9 mouse cellular contexts compared by ENCODE assay signal in genomic region chr7:19843561-19843960, GRCm38 (mm10). TPM values are rescaled to one million over a fixed set of nuclear protein-coding genes. Genes with fewer than 3 reads are reported as not detected.
A peak's percentile ranks its signal among the peaks of the same experiment; 100 is the strongest.
DNase-seq lines count a peak whose midpoint lies in the region; ATAC-seq and TF ChIP-seq lines count a peak whose summit lies in the region.
"Had no signal": no experiment of that assay in that cellular context is flagged by ENCODE, and none has a peak within 500 bp of the region (broad histone marks: within the 10 kb centered on the region; RNA-seq: fewer than 3 reads in every experiment).

No protein-coding gene starts in this region.

- H3K4me3 ChIP-seq in C2C12 (ENCODE audit: insufficient read depth, poor library complexity, severe bottlenecking): no peak overlapping the region
- no peak overlapping the region for H3K4me3 ChIP-seq in embryonic facial prominence, embryonic 12.5 days
- no peak overlapping the region for H3K4me3 ChIP-seq in heart, embryonic 15.5 days
- H3K4me3 ChIP-seq in lung, adult 2 months (replicated peaks; ENCODE audit: extremely low read depth, low read depth, low read length): no peak overlapping the region
- no peak overlapping the region for H3K4me3 ChIP-seq in neural tube, embryonic 14.5 days (ENCODE audit: low read depth, low read length)
- H3K4me3 ChIP-seq in thymus, adult 2 months (ENCODE audit: control insufficient read depth, insufficient read depth, low read length): no peak overlapping the region
- H3K4me3 ChIP-seq: embryonic facial prominence, embryonic 15.5 days had no signal

- H3K79me2 ChIP-seq in C2C12 (ENCODE audit: control insufficient read depth, insufficient read depth): no peaks in the 10 kb centered on the region

- 0 out of 2 replicates have a peak, but pooled peaks have one; percentile 30 for ATAC-seq in embryonic facial prominence, embryonic 12.5 days (ENCODE audit: insufficient number of reproducible peaks, insufficient read depth, low FRiP score, low TSS enrichment)
- 0 out of 2 replicates have a peak, but pooled peaks have one; percentile 13 for ATAC-seq in heart, embryonic 15.5 days (replicated peaks; ENCODE audit: insufficient number of reproducible peaks, insufficient read depth, low FRiP score, low read depth)
- peak; percentile 84; the same call in 1 of the 2 replicates for ATAC-seq in neural tube, embryonic 14.5 days (ENCODE audit: low read depth)

- peaks cover 5% of the 10 kb centered on the region; the same call in 1 of the 2 replicates for H3K4me1 ChIP-seq in embryonic facial prominence, embryonic 12.5 days
- H3K4me1 ChIP-seq in heart, embryonic 15.5 days (replicated peaks): peaks cover 12% of the 10 kb centered on the region
- no peaks in the 10 kb centered on the region for H3K4me1 ChIP-seq in lung, adult 2 months (ENCODE audit: control insufficient read depth, insufficient read depth, low read length)
- no peaks in the 10 kb centered on the region for H3K4me1 ChIP-seq in neural tube, embryonic 14.5 days (ENCODE audit: control insufficient read depth, insufficient read depth, low read length)
- H3K4me1 ChIP-seq in thymus, adult 2 months (replicated peaks; ENCODE audit: control insufficient read depth, insufficient read depth, low read length): peaks cover 60% of the 10 kb centered on the region

- no peaks in the 10 kb centered on the region for H3K36me3 ChIP-seq in C2C12 (ENCODE audit: control insufficient read depth, insufficient read depth)
- H3K36me3 ChIP-seq in embryonic facial prominence, embryonic 12.5 days: no peaks in the 10 kb centered on the region
- no peaks in the 10 kb centered on the region for H3K36me3 ChIP-seq in heart, embryonic 15.5 days
- no peaks in the 10 kb centered on the region for H3K36me3 ChIP-seq in neural tube, embryonic 14.5 days (ENCODE audit: control insufficient read depth, insufficient read depth, low read length)
- H3K36me3 ChIP-seq in thymus, adult 2 months (ENCODE audit: control insufficient read depth, insufficient read depth, low read length): no peaks in the 10 kb centered on the region
- H3K36me3 ChIP-seq: embryonic facial prominence, embryonic 15.5 days had no signal

- H3ac ChIP-seq in C2C12 (ENCODE audit: control insufficient read depth, insufficient read length, low read depth): no peak overlapping the region

- 4% methylated on average over 11 of the region's 11 CpGs for WGBS in embryonic facial prominence, embryonic 12.5 days
- 2% methylated on average over 11 of the region's 11 CpGs for WGBS in heart, embryonic 15.5 days
- WGBS in lung, adult 2 months: 7% methylated on average over 11 of the region's 11 CpGs
- WGBS in neural tube, embryonic 14.5 days: 4% methylated on average over 11 of the region's 11 CpGs
- WGBS in thymus, adult 2 months: 14% methylated on average over 11 of the region's 11 CpGs

- TF ChIP-seq CTCF in C2C12 (IDR thresholded peaks at IDR 0.05; ENCODE audit: control insufficient read depth, insufficient read depth, insufficient read length): peak; percentile 31
- peak; percentile 74 for TF ChIP-seq CTCF in lung, adult 2 months (IDR thresholded peaks at IDR 0.05; ENCODE audit: insufficient read depth, low read length)
- TF ChIP-seq CTCF in thymus, adult 2 months (IDR thresholded peaks at IDR 0.05; ENCODE audit: borderline replicate concordance, control insufficient read depth, extremely low read depth, insufficient read depth, low read length, poor library complexity): peak; percentile 88; the same call in 1 of the 2 replicates

- H3K9ac ChIP-seq in embryonic facial prominence, embryonic 12.5 days: no peak overlapping the region
- no peak overlapping the region for H3K9ac ChIP-seq in heart, embryonic 15.5 days
- H3K9ac ChIP-seq in neural tube, embryonic 14.5 days (replicated peaks; ENCODE audit: low read depth, low read length): no peak overlapping the region
- H3K9ac ChIP-seq: embryonic facial prominence, embryonic 15.5 days had no signal

- no peak for TF ChIP-seq POLR2A in lung, adult 2 months (IDR thresholded peaks at IDR 0.05; ENCODE audit: borderline replicate concordance, extremely low read depth, low read depth, low read length)
- TF ChIP-seq POLR2A in thymus, adult 2 months (IDR thresholded peaks at IDR 0.05; ENCODE audit: control insufficient read depth, extremely low read depth, insufficient read depth, low read length, poor library complexity): no peak

- no peaks in the 10 kb centered on the region for H3K9me3 ChIP-seq in embryonic facial prominence, embryonic 12.5 days
- H3K9me3 ChIP-seq in heart, embryonic 15.5 days (replicated peaks): no peaks in the 10 kb centered on the region
- H3K9me3 ChIP-seq in neural tube, embryonic 14.5 days (ENCODE audit: control insufficient read depth, low read length): no peaks in the 10 kb centered on the region
- H3K9me3 ChIP-seq: embryonic facial prominence, embryonic 15.5 days had no signal

- no peaks in the 10 kb centered on the region for H3K79me3 ChIP-seq in C2C12 (ENCODE audit: low read depth)

- H3K4me2 ChIP-seq in embryonic facial prominence, embryonic 12.5 days (replicated peaks): no peak overlapping the region
- no peak overlapping the region; the same call in 1 of the 2 replicates for H3K4me2 ChIP-seq in heart, embryonic 15.5 days
- H3K4me2 ChIP-seq in neural tube, embryonic 14.5 days (ENCODE audit: low read depth, low read length): no peak overlapping the region
- H3K4me2 ChIP-seq: embryonic facial prominence, embryonic 15.5 days had no signal

- H3K27ac ChIP-seq in embryonic facial prominence, embryonic 12.5 days: no peak overlapping the region
- no peak overlapping the region for H3K27ac ChIP-seq in heart, embryonic 15.5 days
- no peak overlapping the region for H3K27ac ChIP-seq in neural tube, embryonic 14.5 days (ENCODE audit: low read depth, low read length)
- peak overlapping the region; percentile 95 for H3K27ac ChIP-seq in thymus, adult 2 months (ENCODE audit: control insufficient read depth, insufficient read depth, low read length)
- H3K27ac ChIP-seq: embryonic facial prominence, embryonic 15.5 days had no signal

- no peaks in the 10 kb centered on the region for H3K27me3 ChIP-seq in C2C12 (ENCODE audit: control insufficient read depth, insufficient read depth, insufficient read length)
- peaks cover 45% of the 10 kb centered on the region for H3K27me3 ChIP-seq in embryonic facial prominence, embryonic 12.5 days
- peaks cover 25% of the 10 kb centered on the region for H3K27me3 ChIP-seq in heart, embryonic 15.5 days
- H3K27me3 ChIP-seq in neural tube, embryonic 14.5 days (ENCODE audit: control insufficient read depth, insufficient read depth, low read length): no peaks in the 10 kb centered on the region
- H3K27me3 ChIP-seq in thymus, adult 2 months (ENCODE audit: control insufficient read depth, insufficient read depth, low read length): no peaks in the 10 kb centered on the region

- peak; percentile 75 to 82 for DNase-seq in adrenal gland, adult 18-20 months (ENCODE audit: low spot score in 2 of 2)
- DNase-seq in kidney, postnatal 10 days: peak; percentile 87
- peak; percentile 77 for DNase-seq in lung, adult 2 months
- peak; percentile 72 for DNase-seq in thymus, adult 2 months

TF ChIP-seq in C2C12, 6 proteins besides CTCF, POLR2A, EP300 and RAD21 (continues in another document):
- TF ChIP-seq CEBPB (IDR thresholded peaks at IDR 0.05; ENCODE audit: low read depth): no peak

RNA-seq across cellular contexts. Expression of gene Gm19345, which starts 8.2 kb away (rescaled TPM):
- not detected for polyA plus RNA-seq in C2C12 (2012; fragmentation: generic; extraction: Trizol)
- total RNA-seq in adrenal gland, adult 18-20 months (2021): not detected
- polyA plus RNA-seq in embryonic facial prominence, embryonic 12.5 days (2016; fragmentation: Nextera tagmentation; extraction: Ambion mirVana): 0.20 and 0.62 TPM in 2 replicates
- not detected in 2 replicates for polyA plus RNA-seq in heart, embryonic 15.5 days (2015; fragmentation: Nextera tagmentation; extraction: Ambion mirVana)
- 0.52 TPM in 1 of 2 replicates, not detected in the other for polyA plus RNA-seq in lung, adult 2 months (2012; rRNA removed)
- polyA plus RNA-seq in neural tube, embryonic 14.5 days (2014; fragmentation: Nextera tagmentation; extraction: Ambion mirVana): 9.5 and 11.6 TPM in 2 replicates
- 0.36 and 0.57 TPM in 2 replicates for polyA plus RNA-seq in thymus, adult 2 months (2012; rRNA removed)

RNA-seq across cellular contexts. Expression of gene Ceacam16, which starts 17.5 kb away (rescaled TPM):
- polyA plus RNA-seq in C2C12 (2012; fragmentation: generic; extraction: Trizol): not detected
- not detected for total RNA-seq in adrenal gland, adult 18-20 months (2021)
- not detected in 2 replicates for polyA plus RNA-seq in embryonic facial prominence, embryonic 12.5 days (2016; fragmentation: Nextera tagmentation; extraction: Ambion mirVana)
- not detected in 2 replicates for polyA plus RNA-seq in heart, embryonic 15.5 days (2015; fragmentation: Nextera tagmentation; extraction: Ambion mirVana)
- polyA plus RNA-seq in lung, adult 2 months (2012; rRNA removed): 0.90 and 2.5 TPM in 2 replicates
- polyA plus RNA-seq in neural tube, embryonic 14.5 days (2014; fragmentation: Nextera tagmentation; extraction: Ambion mirVana): 0.37 and 0.40 TPM in 2 replicates
- polyA plus RNA-seq in thymus, adult 2 months (2012; rRNA removed): 3.3 and 3.9 TPM in 2 replicates
- polyA plus RNA-seq: embryonic facial prominence, embryonic 15.5 days had no signal

RNA-seq across cellular contexts. Expression of gene Bcl3, which starts 21.0 kb away (rescaled TPM):
- polyA plus RNA-seq in C2C12 (2012; fragmentation: generic; extraction: Trizol): 7.8 TPM
- total RNA-seq in adrenal gland, adult 18-20 months (2021): 10 to 100 TPM; 21.9 to 34.8 TPM
- 2.2 TPM in 2 replicates for polyA plus RNA-seq in embryonic facial prominence, embryonic 12.5 days (2016; fragmentation: Nextera tagmentation; extraction: Ambion mirVana)
- polyA plus RNA-seq in heart, embryonic 15.5 days (2015; fragmentation: Nextera tagmentation; extraction: Ambion mirVana): 2.0 and 4.7 TPM in 2 replicates
- 38.7 and 71.2 TPM in 2 replicates for polyA plus RNA-seq in lung, adult 2 months (2012; rRNA removed)
- 0.24 and 1.2 TPM in 2 replicates for polyA plus RNA-seq in neural tube, embryonic 14.5 days (2014; fragmentation: Nextera tagmentation; extraction: Ambion mirVana)
- 54.4 and 67.2 TPM in 2 replicates for polyA plus RNA-seq in thymus, adult 2 months (2012; rRNA removed)

RNA-seq across cellular contexts. Expression of gene Ceacam19, which starts 44.2 kb away (rescaled TPM):
- not detected for polyA plus RNA-seq in C2C12 (2012; fragmentation: generic; extraction: Trizol)
- not detected for total RNA-seq in adrenal gland, adult 18-20 months (2021)
- polyA plus RNA-seq in embryonic facial prominence, embryonic 12.5 days (2016; fragmentation: Nextera tagmentation; extraction: Ambion mirVana): not detected in 2 replicates
- polyA plus RNA-seq in heart, embryonic 15.5 days (2015; fragmentation: Nextera tagmentation; extraction: Ambion mirVana): not detected in 2 replicates
- 2.0 TPM in 1 of 2 replicates, not detected in the other for polyA plus RNA-seq in lung, adult 2 months (2012; rRNA removed)
- polyA plus RNA-seq in neural tube, embryonic 14.5 days (2014; fragmentation: Nextera tagmentation; extraction: Ambion mirVana): not detected in 2 replicates
- 0.30 and 0.36 TPM in 2 replicates for polyA plus RNA-seq in thymus, adult 2 months (2012; rRNA removed)

RNA-seq across cellular contexts. Expression of gene Cblc, which starts 47.0 kb away (rescaled TPM):
- polyA plus RNA-seq in C2C12 (2012; fragmentation: generic; extraction: Trizol): not detected
- under 1 TPM in 1 of 2 experiments, not detected in 1; 0.64 TPM for total RNA-seq in adrenal gland, adult 18-20 months (2021)
- 4.4 and 4.8 TPM in 2 replicates for polyA plus RNA-seq in embryonic facial prominence, embryonic 12.5 days (2016; fragmentation: Nextera tagmentation; extraction: Ambion mirVana)
- 0.47 and 2.5 TPM in 2 replicates for polyA plus RNA-seq in heart, embryonic 15.5 days (2015; fragmentation: Nextera tagmentation; extraction: Ambion mirVana)
- polyA plus RNA-seq in lung, adult 2 months (2012; rRNA removed): 16.1 and 21.9 TPM in 2 replicates
- polyA plus RNA-seq in neural tube, embryonic 14.5 days (2014; fragmentation: Nextera tagmentation; extraction: Ambion mirVana): 0.54 TPM in 1 of 2 replicates, not detected in the other
- polyA plus RNA-seq in thymus, adult 2 months (2012; rRNA removed): 2.4 and 2.8 TPM in 2 replicates

Comparison
In these comparisons a context has a peak if more than half of its experiments do, and no peak if none do; other contexts are left out.
1. CTCF ChIP-seq: peak in every context shown above with its lines; median percentile 88 in thymus, adult 2 months; 74 in lung, adult 2 months; 31 in C2C12.
2. ATAC-seq: peak in every context shown above with its lines; median percentile 84 in neural tube, embryonic 14.5 days; 30 in embryonic facial prominence, embryonic 12.5 days; 13 in heart, embryonic 15.5 days.